Mouse (Mus musculus) T-helper 1 cell (primary cell): ENCODE measurements at regions not wholly inside any gene's neighbourhood (a gene's known extent, or its start where the extent isn't known, plus 50 kb on each side); places are given as distances from the start of the nearest gene placed in this dataset.

Experiments used
- in situ Hi-C: fragments of 300-600 bp; cut with MboI, MseI; formaldehyde crosslinking; loops from one replicate; pipeline ENCODE4 v1.15.1; 2025; ENCODE audit warnings: high pct_unique_total_duplicates

- in situ Hi-C loops: no loop called here
Observed at GRCm38 (mm10) chr19:30427484-30427883, 122.0 kb downstream of the Dkk1 start.

GRCm38 (mm10) chr19:30433141-30433540 lies 116.3 kb downstream of the Dkk1 start:
- in situ Hi-C loops: no loop called here

GRCm38 (mm10) chr19:30435054-30435738 lies 114.3 kb downstream of the Dkk1 start:
- in situ Hi-C loops: no loop called here

GRCm38 (mm10) chr19:30450869-30451542 lies 98.5 kb downstream of the Dkk1 start:
- in situ Hi-C loops: no loop called here

- in situ Hi-C loops: no loop called here
Observed at GRCm38 (mm10) chr19:30451543-30451920, 97.9 kb downstream of the Dkk1 start.

GRCm38 (mm10) chr19:30452671-30453070 lies 96.8 kb downstream of the Dkk1 start:
- in situ Hi-C loops: no loop called here

- in situ Hi-C loops: no loop called here
Observed at GRCm38 (mm10) chr19:30483436-30483835, 66.0 kb downstream of the Dkk1 start.

- in situ Hi-C loops: no loop called here
Observed at GRCm38 (mm10) chr19:30489786-30490185, 59.7 kb downstream of the Dkk1 start.

- in situ Hi-C loops: no loop called here
Observed at GRCm38 (mm10) chr19:30490916-30491315, 58.5 kb downstream of the Dkk1 start.
